Mouse (Mus musculus) liver, embryonic 14.5 days (tissue): ENCODE measurements around the gene Zfp827. TPM values are rescaled to one million over a fixed set of nuclear protein-coding genes. Genes with fewer than 3 reads are reported as not detected.

ENCODE experiments used
- ATAC-seq: fragments of 200-750 bp; cut with Nextera tagmentation; 2 replicates; pipeline ENCODE4 v1.8.0; 2017; ENCODE audit warnings: moderate number of reproducible peaks, mild to moderate bottlenecking, moderate library complexity; ENCODE audit not compliant: insufficient read depth
- DNase-seq, 3 experiments: peaks; one replicate each; pipeline ENCODE4 v3.0.0-alpha.2; 2012 to 2013; ENCODE audit warnings: low read depth in 3 of 3, low spot score in 3 of 3
- H3K27ac ChIP-seq: fragments of 300-500 bp; sonication (generic); 2 replicates; pipeline ENCODE4 v1.5.1; 2014; ENCODE audit warnings: moderate library complexity, mild to moderate bottlenecking, control low read depth, inconsistent platforms
- H3K27me3 ChIP-seq: fragments of 300-500 bp; sonication (generic); 2 replicates; pipeline ENCODE4 v1.6.1; 2014; ENCODE audit warnings: mild to moderate bottlenecking, low read length, moderate library complexity; ENCODE audit not compliant: control insufficient read depth, insufficient read depth
- H3K36me3 ChIP-seq: fragments of 300-500 bp; sonication (generic); replicated peaks from 2 replicates; pipeline ENCODE4 v1.6.1; 2014; ENCODE audit warnings: low read depth; ENCODE audit not compliant: control insufficient read depth, insufficient read depth
- H3K4me1 ChIP-seq, 2 experiments: fragments of 200-500 bp in 1 of 2; fragments of 300-500 bp in 1 of 2; sonication (generic) in 1 of 2; replicated peaks; 2 replicates each; pipeline ENCODE4 v1.6.1; 2012 to 2014; ENCODE audit warnings: antibody characterized with exemption in 1 of 2, inconsistent platforms in 1 of 2, low read length in 1 of 2; ENCODE audit not compliant: control insufficient read depth in 2 of 2, insufficient read depth in 2 of 2
- H3K4me2 ChIP-seq: fragments of 300-500 bp; sonication (generic); 2 replicates; pipeline ENCODE4 v1.6.1; 2014; ENCODE audit warnings: low read depth, mild to moderate bottlenecking, control low read depth, moderate library complexity
- H3K4me3 ChIP-seq, 2 experiments: fragments of 200-500 bp in 1 of 2; fragments of 300-500 bp in 1 of 2; sonication (generic) in 1 of 2; 2 replicates each; pipeline ENCODE4 v1.5.1; 2012 to 2014; ENCODE audit warnings: low read depth in 2 of 2, low read length in 2 of 2, mild to moderate bottlenecking in 2 of 2, control low read depth in 1 of 2, inconsistent platforms in 1 of 2, moderate library complexity in 1 of 2; ENCODE audit not compliant: insufficient read depth in 1 of 2
- H3K9ac ChIP-seq: fragments of 300-500 bp; sonication (generic); replicated peaks from 2 replicates; pipeline ENCODE4 v1.6.1; 2014; ENCODE audit warnings: mild to moderate bottlenecking, control low read depth, moderate library complexity
- H3K9me3 ChIP-seq: fragments of 300-500 bp; sonication (generic); 2 replicates; pipeline ENCODE4 v1.6.1; 2016; ENCODE audit warnings: low read length, mixed read lengths; ENCODE audit not compliant: control insufficient read depth
- CTCF ChIP-seq: IDR thresholded peaks from 2 replicates; pipeline ENCODE4 v1.5.1; 2016; ENCODE audit warnings: antibody characterized with exemption, low read depth, control low read depth
- EP300 ChIP-seq: IDR thresholded peaks from 2 replicates; pipeline ENCODE4 v1.6.1; 2016; ENCODE audit warnings: antibody characterized with exemption, low read depth
- WGBS: fragments of 180-500 bp; shearing (Covaris S2); extraction: QIAGEN DNeasy Blood & Tissue Kit; methylation state at CpG from one replicate; pipeline ENCODE4 v1.1.7; 2014; ENCODE audit not compliant: insufficient replicate concordance; 5-methylcytosine and 5-hydroxymethylcytosine counted together
- polyA plus RNA-seq, 2 experiments: library from polyadenylated mRNA; depleted of rRNA in 1 of 2; stranded (reverse) in 1 of 2; unstranded in 1 of 2; fragments of >200 nt; fragmentation: Nextera tagmentation in 1 of 2; extraction: Ambion mirVana in 1 of 2; gene quantifications; 2 replicates each; pipeline versions ENCODE4 v1.2.1 to v1.2.3; 2012 to 2014

Zfp827 gene
- polyA plus RNA-seq, 2 experiments: 0.63 to 1.1 TPM

DNA sequence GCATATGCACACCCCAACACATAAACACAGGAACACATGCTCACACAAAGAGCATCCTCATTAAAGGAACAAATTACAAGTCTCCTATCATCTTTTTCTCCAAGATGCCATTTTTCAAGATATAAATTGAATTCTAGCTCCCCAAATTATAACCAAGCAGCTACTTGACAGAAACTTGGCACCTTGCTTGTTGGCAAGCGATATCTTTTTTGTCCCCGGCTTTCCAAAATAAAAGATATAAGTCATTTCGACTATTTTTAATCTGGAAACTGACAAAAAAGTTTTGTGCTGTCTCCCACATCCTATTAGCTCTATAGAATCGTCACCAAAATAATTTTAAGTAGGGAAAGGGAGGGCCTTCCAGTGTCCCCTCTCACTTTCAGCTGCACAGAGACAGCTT, 53.1 kb downstream of the Zfp827 start:
- Histone ChIP-seq H3K9ac (no peak overlapping the region), H3K4me1 (no peaks in the 10 kb centered on the region), H3K4me2 (no peak overlapping the region), H3K36me3 (no peaks in the 10 kb centered on the region), H3K27me3 (no peaks in the 10 kb centered on the region), H3K9me3 (no peaks in the 10 kb centered on the region), H3K27ac (no peak overlapping the region), H3K4me3 (no peak overlapping the region)
- no peak for TF ChIP-seq CTCF
- no peak for TF ChIP-seq EP300
- no peak for ATAC-seq
- DNase-seq: no peak
- WGBS: 70% methylated on average over 4 of the region's 4 CpGs

GRCm38 (mm10) chr8:79081955-79082354, 53.7 kb downstream of the Zfp827 start:
- no peaks in the 10 kb centered on the region for H3K27me3 ChIP-seq
- H3K4me2 ChIP-seq: no peak overlapping the region
- no peaks in the 10 kb centered on the region for H3K4me1 ChIP-seq
- H3K9me3 ChIP-seq: no peaks in the 10 kb centered on the region
- 73% methylated on average over 10 of the region's 10 CpGs for WGBS
- DNase-seq (no peak), ATAC-seq (no peak)
- H3K27ac ChIP-seq: no peak overlapping the region
- no peak for TF ChIP-seq EP300
- no peak for TF ChIP-seq CTCF
- no peaks in the 10 kb centered on the region for H3K36me3 ChIP-seq
- no peak overlapping the region for H3K9ac ChIP-seq
- no peak overlapping the region for H3K4me3 ChIP-seq

DNA sequence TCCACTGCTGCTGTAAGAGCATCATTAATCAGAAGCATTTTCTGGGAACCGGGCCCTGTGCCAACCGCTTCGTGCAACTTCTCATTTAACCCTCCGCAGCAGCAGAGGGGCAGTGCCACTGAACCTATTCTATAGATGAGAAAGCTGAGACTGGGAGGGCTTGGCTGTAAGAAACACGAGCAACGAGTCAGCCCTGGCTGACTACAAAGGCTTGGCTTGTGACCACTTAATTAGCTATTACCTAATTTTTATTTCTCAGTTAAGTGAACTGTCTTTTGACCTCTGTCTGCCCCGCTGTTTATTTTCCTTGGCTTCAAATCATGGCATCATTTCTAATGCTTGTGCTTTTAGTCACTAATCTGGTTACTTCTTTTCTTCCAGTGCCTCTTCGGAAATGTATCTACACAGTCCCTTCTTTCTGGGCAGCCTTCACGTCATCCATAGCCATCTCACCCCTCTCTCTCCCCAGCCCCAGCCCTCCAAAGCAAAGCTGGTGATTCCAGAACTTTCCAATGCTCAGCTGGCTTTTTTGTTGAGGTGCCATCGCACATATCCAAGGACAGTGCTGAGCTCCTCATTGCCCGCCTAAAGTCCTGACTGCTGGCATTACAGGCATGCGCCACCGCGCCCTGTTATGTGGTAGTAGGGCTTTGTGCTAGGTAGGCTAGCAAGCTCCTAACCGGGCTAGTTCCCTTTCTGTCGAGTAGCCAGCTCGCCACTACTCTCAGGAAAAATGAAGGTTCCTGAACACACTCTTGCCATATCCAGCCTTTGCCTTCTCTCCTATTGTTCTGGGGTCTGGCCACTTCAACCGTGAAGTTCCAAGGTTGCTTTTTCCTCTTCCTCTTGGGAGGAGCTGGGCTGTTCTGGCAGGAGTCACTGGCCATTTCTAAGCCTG, 55.5 kb downstream of the Zfp827 start:
- Histone ChIP-seq H3K4me1 (no peaks in the 10 kb centered on the region), H3K36me3 (no peaks in the 10 kb centered on the region), H3K4me3 (no peak overlapping the region), H3K27me3 (no peaks in the 10 kb centered on the region), H3K9me3 (no peaks in the 10 kb centered on the region), H3K9ac (no peak overlapping the region), H3K4me2 (no peak overlapping the region), H3K27ac (no peak overlapping the region)
- TF ChIP-seq EP300: no peak
- TF ChIP-seq CTCF: no peak
- ATAC-seq (no peak), DNase-seq (no peak)
- 66% methylated on average over 18 of the region's 18 CpGs for WGBS

DNA sequence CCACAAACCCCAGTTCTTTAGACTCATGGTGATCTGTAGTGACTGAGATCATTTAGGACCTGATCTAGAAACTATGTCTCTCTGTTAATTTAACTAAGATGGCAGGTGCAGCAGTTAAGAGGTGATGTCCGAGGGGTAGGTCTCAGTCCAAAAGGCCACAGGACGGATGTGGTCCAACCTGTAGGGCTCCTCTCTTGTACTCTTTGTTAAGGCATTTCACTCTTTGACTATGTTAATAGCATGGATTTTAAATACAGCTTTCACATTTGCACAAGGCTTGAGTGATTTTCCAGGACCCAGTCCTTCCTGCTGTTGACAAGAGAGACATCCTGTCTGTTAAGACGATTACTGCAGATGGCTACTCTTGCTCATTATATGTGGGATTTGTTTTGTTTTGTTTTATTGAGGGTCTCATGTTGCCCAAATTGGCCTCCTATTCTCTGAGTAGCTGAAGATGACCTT, 56.2 kb downstream of the Zfp827 start:
- no peak overlapping the region for H3K4me3 ChIP-seq
- H3K27ac ChIP-seq: no peak overlapping the region
- ATAC-seq (no peak), DNase-seq (no peak)
- no peaks in the 10 kb centered on the region for H3K4me1 ChIP-seq
- no peaks in the 10 kb centered on the region for H3K36me3 ChIP-seq
- no peak for TF ChIP-seq CTCF
- TF ChIP-seq EP300: no peak
- WGBS: 59% methylated on average over 3 of the region's 3 CpGs
- H3K9ac ChIP-seq: no peak overlapping the region
- no peak overlapping the region for H3K4me2 ChIP-seq
- H3K27me3 ChIP-seq: no peaks in the 10 kb centered on the region
- H3K9me3 ChIP-seq: no peaks in the 10 kb centered on the region

DNA sequence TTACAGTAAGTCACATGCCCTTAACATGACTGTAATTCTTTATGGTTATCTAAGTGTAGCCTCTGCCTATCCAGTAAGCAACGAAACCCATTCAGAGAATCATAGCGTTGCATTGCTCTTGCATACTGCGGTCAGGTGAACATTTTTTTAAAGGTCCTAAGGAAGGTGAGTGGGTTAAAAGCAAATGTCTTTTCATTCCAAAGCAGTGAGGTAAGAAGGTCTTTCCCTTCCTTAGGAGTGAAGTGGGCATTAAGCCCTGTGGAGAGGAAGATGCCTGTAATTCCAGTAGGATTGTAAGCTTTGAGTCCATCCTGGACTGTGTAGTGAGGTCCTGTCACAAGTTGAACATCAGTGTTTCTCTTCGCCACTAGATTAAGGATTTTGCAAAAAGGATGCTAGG, 66.2 kb downstream of the Zfp827 start:
- WGBS: 72% methylated on average over 4 of the region's 4 CpGs
- DNase-seq: no peak
- H3K9me3 ChIP-seq: no peaks in the 10 kb centered on the region
- no peak for TF ChIP-seq EP300
- no peak for TF ChIP-seq CTCF
- H3K9ac ChIP-seq: no peak overlapping the region
- no peak overlapping the region for H3K4me2 ChIP-seq
- no peak overlapping the region for H3K27ac ChIP-seq
- no peaks in the 10 kb centered on the region for H3K27me3 ChIP-seq
- no peak for ATAC-seq
- no peaks in the 10 kb centered on the region for H3K36me3 ChIP-seq
- no peaks in the 10 kb centered on the region for H3K4me1 ChIP-seq
- H3K4me3 ChIP-seq: no peak overlapping the region
